Mouse (Mus musculus) heart, postnatal 0 days (tissue): ENCODE measurements at regions not wholly inside any gene's neighbourhood (a gene's known extent, or its start where the extent isn't known, plus 50 kb on each side); places are given as distances from the start of the nearest gene placed in this dataset.
A peak's percentile ranks its signal among the peaks of the same experiment; 100 is the strongest.

Experiments
- ATAC-seq: fragments of 200-750 bp; cut with Nextera tagmentation; 2 replicates; pipeline ENCODE4 v1.8.0; 2017; ENCODE audit warnings: low read depth, moderate number of reproducible peaks, moderate library complexity; ENCODE audit not compliant: insufficient read depth
- DNase-seq: peaks from one replicate; pipeline ENCODE4 v3.0.0-alpha.2; 2016; ENCODE audit warnings: low spot score
- H3K27ac ChIP-seq: fragments of 300-500 bp; sonication (generic); 2 replicates; pipeline ENCODE4 v1.5.1; 2014; ENCODE audit warnings: low read depth, mild to moderate bottlenecking
- H3K27me3 ChIP-seq: fragments of 300-500 bp; sonication (generic); 2 replicates; pipeline ENCODE4 v1.6.1; 2014; ENCODE audit warnings: low read length, mixed read lengths; ENCODE audit not compliant: control insufficient read depth, insufficient read depth
- H3K36me3 ChIP-seq: fragments of 300-500 bp; sonication (generic); replicated peaks from 2 replicates; pipeline ENCODE4 v1.6.1; 2014; ENCODE audit warnings: low read length, mixed read lengths; ENCODE audit not compliant: control insufficient read depth, insufficient read depth
- H3K4me1 ChIP-seq: fragments of 300-500 bp; sonication (generic); 2 replicates; pipeline ENCODE4 v1.6.1; 2014; ENCODE audit warnings: antibody characterized with exemption; ENCODE audit not compliant: control insufficient read depth, insufficient read depth
- H3K4me2 ChIP-seq: fragments of 300-500 bp; sonication (generic); 2 replicates; pipeline ENCODE4 v1.6.1; 2014; ENCODE audit warnings: low read depth, mild to moderate bottlenecking, low read length, moderate library complexity
- H3K4me3 ChIP-seq: fragments of 300-500 bp; sonication (generic); 2 replicates; pipeline ENCODE4 v1.5.1; 2014; ENCODE audit warnings: low read depth, low read length
- H3K9ac ChIP-seq: fragments of 300-500 bp; sonication (generic); replicated peaks from 2 replicates; pipeline ENCODE4 v1.6.1; 2014; ENCODE audit warnings: low read depth, low read length, mixed read lengths
- H3K9me3 ChIP-seq: fragments of 300-500 bp; sonication (generic); replicated peaks from 2 replicates; pipeline ENCODE4 v1.6.1; 2016; ENCODE audit warnings: low read length; ENCODE audit not compliant: control insufficient read depth
- CTCF ChIP-seq: IDR thresholded peaks from 2 replicates; pipeline ENCODE4 v1.5.1; 2016; ENCODE audit warnings: antibody characterized with exemption, control low read depth, low read depth
- EP300 ChIP-seq: IDR thresholded peaks from 2 replicates; pipeline ENCODE4 v1.6.1; 2016; ENCODE audit warnings: antibody characterized with exemption, low read depth
- WGBS: fragments of 180-500 bp; shearing (Covaris S2); extraction: QIAGEN DNeasy Blood & Tissue Kit; methylation state at CpG from one replicate; pipeline ENCODE4 v1.1.7; 2014; 5-methylcytosine and 5-hydroxymethylcytosine counted together

DNA sequence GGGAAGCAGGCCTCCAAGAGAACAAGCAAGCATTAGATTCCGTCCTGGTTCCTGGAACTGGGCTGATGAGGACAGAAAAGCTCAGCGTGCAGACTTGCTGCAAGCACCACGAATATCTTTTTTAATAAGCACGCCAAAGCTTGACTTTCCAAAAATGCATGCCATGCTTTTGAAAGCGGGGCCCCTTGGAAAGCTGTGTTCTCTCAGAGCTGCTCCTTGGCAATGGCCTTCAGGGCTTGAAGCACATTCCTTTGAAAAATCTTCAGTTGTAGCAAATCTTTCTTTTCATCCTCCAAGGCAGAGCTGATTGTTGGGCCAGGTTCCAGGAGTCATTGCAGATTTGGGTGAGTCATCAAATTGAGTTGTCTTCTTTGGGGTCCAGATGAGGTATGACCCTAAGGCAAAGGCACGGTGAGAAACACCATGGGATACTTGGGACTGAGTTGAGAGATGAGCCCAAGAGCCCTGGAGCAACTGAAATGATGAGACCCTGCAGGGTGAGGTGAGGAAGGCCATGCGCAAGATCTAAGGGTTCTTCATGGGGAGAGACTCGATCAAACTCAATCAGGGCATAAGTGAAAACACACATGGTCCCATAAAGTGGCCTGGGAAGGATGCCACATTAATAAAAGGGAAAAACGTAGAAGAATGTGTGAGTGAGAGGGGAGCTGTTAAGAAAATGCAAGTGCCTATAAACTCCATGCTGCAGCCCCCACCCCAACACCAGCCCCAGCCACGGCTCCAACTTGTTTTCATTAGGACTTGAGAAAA lies 72.0 kb downstream of the Rpusd4 start:
- Histone ChIP-seq H3K4me1 (peaks cover 74% of the 10 kb centered on the region), H3K27ac (no peak overlapping the region; the same call in none of the 2 replicates), H3K9ac (no peak overlapping the region), H3K36me3 (no peaks in the 10 kb centered on the region), H3K27me3 (no peaks in the 10 kb centered on the region), H3K4me2 (no peak overlapping the region), H3K9me3 (no peaks in the 10 kb centered on the region), H3K4me3 (no peak overlapping the region)
- 53% methylated on average over 10 of the region's 10 CpGs for WGBS
- ATAC-seq: no peak
- DNase-seq: no peak
- TF ChIP-seq CTCF (no peak), EP300 (no peak)

DNA sequence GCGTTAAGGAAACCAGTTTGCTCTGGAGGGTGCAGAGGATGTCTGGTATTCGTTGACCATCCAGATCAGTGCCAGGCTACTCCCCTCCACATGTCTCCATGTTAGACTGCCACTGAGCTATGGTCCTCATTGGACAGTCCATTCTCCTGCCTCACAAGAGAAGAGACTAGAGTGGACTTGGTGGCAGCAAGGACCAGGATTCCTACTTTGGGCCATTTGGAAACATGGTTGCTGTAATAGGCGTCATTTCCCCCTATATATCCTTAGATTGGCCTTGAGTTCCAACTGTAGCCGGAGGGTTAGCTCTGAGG lies 72.6 kb downstream of the Rpusd4 start:
- TF ChIP-seq EP300 (no peak), CTCF (no peak)
- H3K27ac ChIP-seq: peak overlapping the region; percentile 13; the same call in 1 of the 2 replicates
- H3K36me3 ChIP-seq: no peaks in the 10 kb centered on the region
- DNase-seq (no peak), ATAC-seq (no peak)
- H3K9me3 ChIP-seq: no peaks in the 10 kb centered on the region
- H3K4me2 ChIP-seq: no peak overlapping the region
- H3K9ac ChIP-seq: no peak overlapping the region
- WGBS: 86% methylated on average over 4 of the region's 4 CpGs
- H3K27me3 ChIP-seq: no peaks in the 10 kb centered on the region
- H3K4me1 ChIP-seq: peaks cover 74% of the 10 kb centered on the region
- H3K4me3 ChIP-seq: no peak overlapping the region

DNA sequence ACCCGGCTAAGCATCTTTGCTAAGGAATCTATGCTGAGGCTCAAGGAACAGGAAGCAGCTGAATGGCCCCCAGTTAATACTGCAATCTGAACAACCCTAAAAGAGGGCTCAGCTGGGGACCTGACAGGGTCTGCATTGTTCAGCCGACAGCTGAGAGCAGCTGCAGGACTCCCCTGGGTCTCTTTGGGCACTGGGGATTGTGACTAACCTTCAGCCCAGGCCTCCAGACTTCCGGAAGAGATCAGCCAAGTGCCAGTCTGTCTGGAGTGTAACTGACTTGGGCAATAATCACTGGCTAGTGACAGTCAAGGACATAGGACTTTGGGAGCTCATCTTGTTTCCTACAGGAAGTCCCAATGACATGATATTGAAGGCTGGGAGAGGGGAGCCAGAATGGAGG lies 73.1 kb downstream of the Rpusd4 start:
- ATAC-seq: no peak
- Histone ChIP-seq H3K27me3 (no peaks in the 10 kb centered on the region), H3K36me3 (no peaks in the 10 kb centered on the region), H3K4me2 (no peak overlapping the region), H3K27ac (peak overlapping the region; percentile 13; the same call in 1 of the 2 replicates), H3K4me1 (peaks cover 68% of the 10 kb centered on the region), H3K4me3 (no peak overlapping the region), H3K9me3 (no peaks in the 10 kb centered on the region), H3K9ac (no peak overlapping the region)
- DNase-seq: no peak
- 35% methylated on average over 3 of the region's 3 CpGs for WGBS
- no peak for TF ChIP-seq CTCF
- TF ChIP-seq EP300: 0 out of 2 replicates have a peak, but pooled peaks have one; percentile 40

DNA sequence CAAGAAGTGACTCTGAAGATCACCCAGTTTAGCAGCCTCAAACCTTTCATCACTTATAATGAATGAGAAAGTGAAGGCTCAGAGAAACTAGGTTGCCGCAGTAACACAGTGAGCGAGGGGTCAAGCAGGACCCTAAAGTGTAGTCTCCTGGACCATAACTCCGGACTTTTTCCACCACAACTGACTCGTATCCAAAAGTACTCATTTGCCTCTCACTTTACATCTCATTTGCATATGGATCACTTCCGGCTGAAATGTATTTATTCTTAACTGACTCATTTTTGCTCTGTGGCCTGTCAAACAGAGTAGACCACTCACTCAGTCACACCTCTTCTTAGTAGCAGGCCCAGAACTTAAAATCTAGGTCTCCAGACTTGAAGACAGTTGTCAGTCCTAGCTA lies 73.7 kb downstream of the Rpusd4 start:
- Histone ChIP-seq H3K27ac (no peak overlapping the region), H3K4me1 (peaks cover 63% of the 10 kb centered on the region), H3K4me3 (no peak overlapping the region), H3K9ac (no peak overlapping the region), H3K4me2 (no peak overlapping the region), H3K36me3 (no peaks in the 10 kb centered on the region), H3K9me3 (no peaks in the 10 kb centered on the region), H3K27me3 (no peaks in the 10 kb centered on the region)
- WGBS: 87% methylated on average over 5 of the region's 5 CpGs
- ATAC-seq: no peak
- DNase-seq: no peak
- TF ChIP-seq EP300 (no peak), CTCF (no peak)

DNA sequence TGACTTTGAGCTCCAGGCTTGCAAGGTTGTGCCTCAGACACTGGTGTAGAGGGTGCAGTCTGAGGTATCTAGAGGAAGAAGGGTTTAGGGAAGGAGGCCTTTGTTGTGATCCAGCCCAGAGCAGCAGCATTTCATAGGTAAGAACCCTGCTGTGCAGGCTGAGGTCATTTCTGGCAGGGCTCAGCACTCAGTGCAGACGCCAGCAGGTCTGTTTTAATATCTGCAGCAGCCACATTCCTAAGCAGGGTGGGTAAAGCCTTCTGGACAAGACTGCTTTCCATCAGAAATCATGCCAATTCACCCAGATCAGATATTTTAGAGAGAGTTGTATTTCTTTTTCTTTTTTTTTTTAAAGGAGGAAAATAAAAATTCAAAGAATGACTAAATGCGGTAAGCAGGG lies 74.8 kb downstream of the Rpusd4 start:
- Histone ChIP-seq H3K4me1 (peaks cover 59% of the 10 kb centered on the region), H3K27me3 (no peaks in the 10 kb centered on the region), H3K36me3 (no peaks in the 10 kb centered on the region), H3K4me2 (no peak overlapping the region), H3K9me3 (no peaks in the 10 kb centered on the region), H3K9ac (no peak overlapping the region), H3K27ac (peak overlapping the region; percentile 39), H3K4me3 (no peak overlapping the region)
- peak; percentile 65 for ATAC-seq
- TF ChIP-seq CTCF (no peak), EP300 (no peak)
- peak; percentile 55 for DNase-seq
- WGBS: 31% methylated on average over 2 of the region's 2 CpGs

DNA sequence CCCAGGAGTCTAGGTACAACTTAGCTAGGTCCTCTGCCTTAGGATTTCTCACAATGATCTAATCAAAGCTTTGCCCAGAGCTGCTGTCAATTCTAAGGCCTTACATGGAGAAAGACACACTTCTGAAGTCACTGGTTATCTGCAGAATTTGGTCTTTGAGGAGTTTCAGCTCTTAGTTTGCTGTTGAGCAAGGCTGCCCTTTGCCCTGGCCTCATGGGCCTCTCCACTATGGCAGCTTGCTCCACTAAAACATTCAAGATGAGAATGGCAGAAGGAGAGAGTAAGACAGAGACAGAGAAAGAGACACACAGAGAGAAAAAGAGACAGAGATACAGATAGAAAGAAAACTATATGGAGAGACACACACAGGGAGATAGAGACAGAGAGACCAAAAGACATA lies 75.7 kb downstream of the Rpusd4 start:
- Histone ChIP-seq H3K36me3 (no peaks in the 10 kb centered on the region), H3K27me3 (no peaks in the 10 kb centered on the region), H3K4me1 (peaks cover 59% of the 10 kb centered on the region), H3K9me3 (no peaks in the 10 kb centered on the region), H3K27ac (no peak overlapping the region), H3K4me3 (no peak overlapping the region), H3K4me2 (no peak overlapping the region), H3K9ac (no peak overlapping the region)
- DNase-seq (no peak), ATAC-seq (no peak)
- no peak for TF ChIP-seq EP300
- TF ChIP-seq CTCF: no peak
